Mouse (Mus musculus) liver, adult 2 months (tissue): ENCODE measurements at regions not wholly inside any gene's neighbourhood (a gene's known extent, or its start where the extent isn't known, plus 50 kb on each side); places are given as distances from the start of the nearest gene placed in this dataset.
A peak's percentile ranks its signal among the peaks of the same experiment; 100 is the strongest.

Experiments
- DNase-seq: peaks from one replicate; pipeline ENCODE4 v3.0.0-alpha.2; 2011; ENCODE audit warnings: low read depth, low spot score; ENCODE audit errors: extremely low read depth
- H3K27ac ChIP-seq: fragments of 200-500 bp; replicated peaks from 2 replicates; pipeline ENCODE4 v1.5.1; 2012; ENCODE audit warnings: low read depth, mild to moderate bottlenecking, control low read depth, inconsistent platforms, low read length; ENCODE audit not compliant: insufficient read depth
- H3K27me3 ChIP-seq: fragments of 200-500 bp; 2 replicates; pipeline ENCODE4 v1.6.1; 2012; ENCODE audit warnings: mild to moderate bottlenecking, moderate library complexity, low read length, inconsistent platforms; ENCODE audit not compliant: control insufficient read depth, insufficient read depth
- H3K36me3 ChIP-seq: fragments of 200-500 bp; 2 replicates; pipeline ENCODE4 v1.6.1; 2012; ENCODE audit warnings: low read length, inconsistent platforms; ENCODE audit not compliant: control insufficient read depth, insufficient read depth
- H3K4me1 ChIP-seq: fragments of 200-500 bp; 2 replicates; pipeline ENCODE4 v1.6.1; 2011; ENCODE audit warnings: low read length; ENCODE audit not compliant: control insufficient read depth, insufficient read depth
- H3K4me3 ChIP-seq: fragments of 200-500 bp; 2 replicates; pipeline ENCODE4 v1.5.1; 2011; ENCODE audit warnings: low read depth, mild to moderate bottlenecking, control low read depth, low read length, moderate library complexity; ENCODE audit not compliant: insufficient read depth
- H3K79me2 ChIP-seq: fragments of 200-500 bp; 2 replicates; pipeline ENCODE4 v1.6.1; 2012; ENCODE audit warnings: inconsistent platforms, mild to moderate bottlenecking, low read length, moderate library complexity; ENCODE audit not compliant: control insufficient read depth, insufficient read depth
- H3K9ac ChIP-seq: fragments of 200-500 bp; 2 replicates; pipeline ENCODE4 v1.6.1; 2012; ENCODE audit warnings: low read depth, mild to moderate bottlenecking, control low read depth, inconsistent platforms, low read length
- CTCF ChIP-seq: fragments of 200-500 bp; IDR thresholded peaks from 2 replicates; pipeline ENCODE4 v1.5.1; 2011; ENCODE audit warnings: low read depth, low read length, control low read depth
- POLR2A ChIP-seq: fragments of 200-500 bp; IDR thresholded peaks from 2 replicates; pipeline ENCODE4 v1.6.1; 2011; ENCODE audit warnings: low read length, control low read depth; ENCODE audit not compliant: insufficient read depth; ENCODE audit errors: extremely low read depth
- WGBS: fragments of 180-500 bp; shearing (Covaris S2); methylation state at CpG from one replicate; pipeline ENCODE4 v1.1.7; 2018; 5-methylcytosine and 5-hydroxymethylcytosine counted together

- no peak overlapping the region for H3K4me3 ChIP-seq
- H3K36me3 ChIP-seq, result no peaks in the 10 kb centered on the region
- no peaks in the 10 kb centered on the region for H3K27me3 ChIP-seq
- WGBS, result 40% methylated on average over 11 of the region's 11 CpGs
- H3K27ac ChIP-seq, result no peak overlapping the region
- H3K4me1 ChIP-seq, result no peaks in the 10 kb centered on the region; the same call in 1 of the 2 replicates
- H3K9ac ChIP-seq, result no peak overlapping the region
- peak; percentile 27 for DNase-seq
- TF ChIP-seq POLR2A, result no peak
- peak; percentile 60 for TF ChIP-seq CTCF
- H3K79me2 ChIP-seq, result no peaks in the 10 kb centered on the region
Measured at GRCm38 (mm10) chr2:78048030-78048705, 102.0 kb upstream of the Cwc22 start.

- Histone ChIP-seq H3K27me3 (no peaks in the 10 kb centered on the region), H3K79me2 (no peaks in the 10 kb centered on the region), H3K4me3 (no peak overlapping the region), H3K27ac (no peak overlapping the region), H3K4me1 (no peaks in the 10 kb centered on the region), H3K36me3 (no peaks in the 10 kb centered on the region), H3K9ac (no peak overlapping the region)
- WGBS, result 77% methylated on average over 2 of the region's 2 CpGs
- TF ChIP-seq CTCF, result no peak
- TF ChIP-seq POLR2A, result no peak
- no peak for DNase-seq
Measured at GRCm38 (mm10) chr2:78027319-78027718, 81.1 kb upstream of the Cwc22 start.

- TF ChIP-seq POLR2A, result no peak
- TF ChIP-seq CTCF, result no peak
- DNase-seq, result no peak
- Histone ChIP-seq H3K36me3 (no peaks in the 10 kb centered on the region), H3K27ac (no peak overlapping the region), H3K27me3 (no peaks in the 10 kb centered on the region), H3K79me2 (no peaks in the 10 kb centered on the region), H3K9ac (no peak overlapping the region), H3K4me3 (no peak overlapping the region), H3K4me1 (no peaks in the 10 kb centered on the region)
- WGBS, result 45% methylated on average over 6 of the region's 6 CpGs
Measured at GRCm38 (mm10) chr2:78026808-78027207, 80.6 kb upstream of the Cwc22 start.

- Histone ChIP-seq H3K4me3 (no peak overlapping the region), H3K27ac (no peak overlapping the region), H3K4me1 (no peaks in the 10 kb centered on the region), H3K79me2 (no peaks in the 10 kb centered on the region), H3K27me3 (no peaks in the 10 kb centered on the region), H3K9ac (no peak overlapping the region), H3K36me3 (no peaks in the 10 kb centered on the region)
- WGBS, result 65% methylated on average over 16 of the region's 16 CpGs
- no peak for DNase-seq
- TF ChIP-seq CTCF, result no peak
- TF ChIP-seq POLR2A, result no peak
Measured at GRCm38 (mm10) chr2:78025651-78026435, 79.7 kb upstream of the Cwc22 start.

- Histone ChIP-seq H3K27me3 (no peaks in the 10 kb centered on the region), H3K79me2 (no peaks in the 10 kb centered on the region), H3K9ac (no peak overlapping the region), H3K4me3 (no peak overlapping the region), H3K36me3 (no peaks in the 10 kb centered on the region), H3K4me1 (no peaks in the 10 kb centered on the region), H3K27ac (no peak overlapping the region)
- TF ChIP-seq CTCF, result no peak
- TF ChIP-seq POLR2A, result no peak
- WGBS, result 63% methylated on average over 1 of the region's 1 CpGs
- no peak for DNase-seq
Measured at GRCm38 (mm10) chr2:78024981-78025565, 78.9 kb upstream of the Cwc22 start.
